ENCODE assay signal across 33 mouse cellular contexts in genomic region chr7:34221594-34222250, GRCm38 (mm10). TPM values are rescaled to one million over a fixed set of nuclear protein-coding genes. Genes with fewer than 3 reads are reported as not detected.
DNase-seq lines count a peak whose midpoint lies in the region; ATAC-seq and TF ChIP-seq lines count a peak whose summit lies in the region.
"Had no signal": no experiment of that assay in that cellular context is flagged by ENCODE, and none has a peak within 500 bp of the region (broad histone marks: within the 10 kb centered on the region; RNA-seq: fewer than 3 reads in every experiment).

No protein-coding gene starts in this region.

- H3K4me3 ChIP-seq in cerebellum, adult 2 months (replicated peaks; ENCODE audit: insufficient read depth, low read depth, low read length): no peak overlapping the region
- no peak overlapping the region for H3K4me3 ChIP-seq in liver, postnatal 0 days (ENCODE audit: low read depth, low read length)
- H3K4me3 ChIP-seq in forebrain, embryonic 10.5 days: no peak overlapping the region
- no peak overlapping the region for H3K4me3 ChIP-seq in intestine, embryonic 16.5 days (ENCODE audit: low read length)
- H3K4me3 ChIP-seq: embryonic facial prominence, embryonic 10.5 days; embryonic facial prominence, embryonic 13.5 days; erythroblast, embryonic 14.5 days; forebrain, embryonic 13.5 days; heart, adult 2 months; heart, embryonic 10.5 days; heart, embryonic 13.5 days had no signal

- no peak for TF ChIP-seq CTCF in cerebellum, adult 2 months (IDR thresholded peaks at IDR 0.05; ENCODE audit: borderline replicate concordance, insufficient read depth, low read depth, low read length)
- no peak for TF ChIP-seq CTCF in liver, postnatal 0 days (IDR thresholded peaks at IDR 0.05; ENCODE audit: low read depth)

- no peaks in the 10 kb centered on the region for H3K9me3 ChIP-seq in liver, postnatal 0 days (ENCODE audit: low read length)
- no peaks in the 10 kb centered on the region for H3K9me3 ChIP-seq in forebrain, embryonic 10.5 days
- H3K9me3 ChIP-seq in intestine, embryonic 16.5 days (ENCODE audit: control insufficient read depth, low read length): no peaks in the 10 kb centered on the region
- H3K9me3 ChIP-seq: embryonic facial prominence, embryonic 13.5 days; forebrain, embryonic 13.5 days; heart, embryonic 10.5 days; heart, embryonic 13.5 days had no signal

- DNase-seq in cerebellum, postnatal 10 days: peak; percentile 53 to 63
- no peak for DNase-seq in cerebellum, adult 2 months
- DNase-seq in liver, postnatal 0 days: no peak
- DNase-seq in liver (no peak), 416B (ENCODE audit: low read depth) (peak; percentile 59)
- no peak for DNase-seq in forebrain, embryonic 10.5 days (ENCODE audit: extremely low spot score, low spot score)
- DNase-seq: adrenal gland, adult 8-10 months; adrenal gland, postnatal 25 days; B cell, adult 2 months; cerebellum, adult 18-20 months; cerebellum, adult 9-11 months; gastrocnemius, postnatal 25 days; heart, adult 2 months; heart, postnatal 14 days; heart, postnatal 4 days had no signal

- no peak overlapping the region for H3K9ac ChIP-seq in liver, postnatal 0 days (replicated peaks)
- H3K9ac ChIP-seq in intestine, embryonic 16.5 days (ENCODE audit: low read depth, low read length): no peak overlapping the region
- H3K9ac ChIP-seq: embryonic facial prominence, embryonic 13.5 days; forebrain, embryonic 13.5 days; heart, embryonic 13.5 days; hindbrain, embryonic 14.5 days had no signal

- no peak for ATAC-seq in liver, postnatal 0 days
- peak; percentile 84 for ATAC-seq in granulocyte monocyte progenitor cell, adult 5-6 weeks (replicated peaks; ENCODE audit: poor library complexity, severe bottlenecking)
- ATAC-seq in intestine, embryonic 16.5 days: no peak
- ATAC-seq: forebrain, embryonic 13.5 days; forebrain, embryonic 16.5 days; hindbrain, postnatal 0 days; inflammation-experienced regulatory T-cells, adult 6 months; intestine, postnatal 0 days had no signal

- no peaks in the 10 kb centered on the region for H3K27me3 ChIP-seq in cerebellum, adult 2 months (ENCODE audit: control insufficient read depth, insufficient read depth, low read length)
- H3K27me3 ChIP-seq in liver, postnatal 0 days (ENCODE audit: insufficient read depth, low read length): no peaks in the 10 kb centered on the region
- H3K27me3 ChIP-seq in forebrain, embryonic 10.5 days (ENCODE audit: poor library complexity, severe bottlenecking): no peaks in the 10 kb centered on the region
- no peaks in the 10 kb centered on the region for H3K27me3 ChIP-seq in intestine, embryonic 16.5 days (replicated peaks; ENCODE audit: control insufficient read depth, insufficient read depth, low read length)
- H3K27me3 ChIP-seq: CH12.LX; embryonic facial prominence, embryonic 13.5 days; forebrain, embryonic 13.5 days; heart, embryonic 13.5 days had no signal

- H3K4me1 ChIP-seq in cerebellum, adult 2 months (ENCODE audit: control insufficient read depth, insufficient read depth, low read length): peaks cover 16% of the 10 kb centered on the region
- peaks cover 16% of the 10 kb centered on the region for H3K4me1 ChIP-seq in liver, postnatal 0 days (ENCODE audit: insufficient read depth)
- peaks cover 9% of the 10 kb centered on the region for H3K4me1 ChIP-seq in forebrain, embryonic 10.5 days
- peaks cover 10% of the 10 kb centered on the region for H3K4me1 ChIP-seq in intestine, embryonic 16.5 days (ENCODE audit: control insufficient read depth, insufficient read depth, low read length)
- H3K4me1 ChIP-seq: forebrain, embryonic 13.5 days had no signal

- TF ChIP-seq EP300 in liver, postnatal 0 days (IDR thresholded peaks at IDR 0.05; ENCODE audit: low read depth): no peak

- no peak overlapping the region for H3K4me2 ChIP-seq in liver, postnatal 0 days (ENCODE audit: low read depth, low read length)
- H3K4me2 ChIP-seq in intestine, embryonic 16.5 days (ENCODE audit: low read depth, low read length): no peak overlapping the region
- H3K4me2 ChIP-seq: embryonic facial prominence, embryonic 13.5 days; forebrain, embryonic 13.5 days; heart, embryonic 13.5 days; hindbrain, embryonic 14.5 days had no signal

- WGBS in cerebellum, adult 2 months: 56% methylated on average over 9 of the region's 9 CpGs
- 74% methylated on average over 9 of the region's 9 CpGs for WGBS in liver, postnatal 0 days (ENCODE audit: insufficient replicate concordance)
- 91% methylated on average over 9 of the region's 9 CpGs for WGBS in forebrain, embryonic 10.5 days
- 92% methylated on average over 9 of the region's 9 CpGs for WGBS in intestine, embryonic 16.5 days

- H3K27ac ChIP-seq in cerebellum, adult 2 months (ENCODE audit: insufficient read depth, low read length): no peak overlapping the region
- 0 out of 2 replicates have a peak overlapping the region, but pooled peaks have one; percentile 16 for H3K27ac ChIP-seq in liver, postnatal 0 days (ENCODE audit: low read depth)
- no peak overlapping the region for H3K27ac ChIP-seq in forebrain, embryonic 10.5 days
- H3K27ac ChIP-seq in intestine, embryonic 16.5 days (ENCODE audit: low read length): no peak overlapping the region
- H3K27ac ChIP-seq: embryonic facial prominence, embryonic 10.5 days; embryonic facial prominence, embryonic 13.5 days; forebrain, embryonic 13.5 days; heart, adult 2 months; heart, embryonic 10.5 days; heart, embryonic 13.5 days; hindbrain, embryonic 14.5 days; hindbrain, postnatal 0 days had no signal

- no peak for TF ChIP-seq POLR2A in cerebellum, adult 2 months (IDR thresholded peaks at IDR 0.05; ENCODE audit: borderline replicate concordance, insufficient read depth, low read length)

- H3K36me3 ChIP-seq in liver, postnatal 0 days (replicated peaks; ENCODE audit: insufficient read depth, low read length): peaks cover 77% of the 10 kb centered on the region
- peaks cover 100% of the 10 kb centered on the region for H3K36me3 ChIP-seq in forebrain, embryonic 10.5 days (replicated peaks)
- peaks cover 18% of the 10 kb centered on the region for H3K36me3 ChIP-seq in intestine, embryonic 16.5 days (ENCODE audit: control insufficient read depth, insufficient read depth, low read length)

RNA-seq across cellular contexts. Expression of gene Gpi1, which starts 8.4 kb away (rescaled TPM):
- 611 and 659 TPM in 2 replicates for polyA plus RNA-seq in cerebellum, adult 2 months (2012; rRNA removed)
- polyA plus RNA-seq in liver, postnatal 0 days (2015; fragmentation: Nextera tagmentation; extraction: Ambion mirVana): 173 and 218 TPM in 2 replicates
- total RNA-seq in granulocyte monocyte progenitor cell, adult 5-6 weeks (2014; fragmentation: Nextera tagmentation): 653 and 773 TPM in 2 replicates
- total RNA-seq in granulocyte monocyte progenitor cell, adult 5-6 weeks (2017): 606 and 815 TPM in 2 replicates
- polyA plus RNA-seq in forebrain, embryonic 10.5 days (2016; fragmentation: Nextera tagmentation; extraction: Ambion mirVana): 439 and 441 TPM in 2 replicates
- polyA plus RNA-seq in intestine, embryonic 16.5 days (2015; fragmentation: Nextera tagmentation; extraction: Ambion mirVana): 448 and 487 TPM in 2 replicates

RNA-seq across cellular contexts. Expression of gene Pdcd2l, which starts 25.3 kb away (rescaled TPM):
- 40.0 and 41.8 TPM in 2 replicates for polyA plus RNA-seq in cerebellum, adult 2 months (2012; rRNA removed)
- 14.2 and 17.2 TPM in 2 replicates for polyA plus RNA-seq in liver, postnatal 0 days (2015; fragmentation: Nextera tagmentation; extraction: Ambion mirVana)
- total RNA-seq in granulocyte monocyte progenitor cell, adult 5-6 weeks (2014; fragmentation: Nextera tagmentation): 32.8 and 40.4 TPM in 2 replicates
- 18.3 and 39.8 TPM in 2 replicates for total RNA-seq in granulocyte monocyte progenitor cell, adult 5-6 weeks (2017)
- 74.9 and 81.9 TPM in 2 replicates for polyA plus RNA-seq in forebrain, embryonic 10.5 days (2016; fragmentation: Nextera tagmentation; extraction: Ambion mirVana)
- polyA plus RNA-seq in intestine, embryonic 16.5 days (2015; fragmentation: Nextera tagmentation; extraction: Ambion mirVana): 50.6 and 63.3 TPM in 2 replicates

RNA-seq across cellular contexts. Expression of gene Gm6096, which starts 29.1 kb away (rescaled TPM):
- polyA plus RNA-seq in cerebellum, adult 2 months (2012; rRNA removed): not detected in 2 replicates
- polyA plus RNA-seq in liver, postnatal 0 days (2015; fragmentation: Nextera tagmentation; extraction: Ambion mirVana): not detected in 2 replicates
- total RNA-seq in granulocyte monocyte progenitor cell, adult 5-6 weeks (2014; fragmentation: Nextera tagmentation): not detected in 2 replicates
- total RNA-seq in granulocyte monocyte progenitor cell, adult 5-6 weeks (2017): not detected in 2 replicates
- polyA plus RNA-seq in forebrain, embryonic 10.5 days (2016; fragmentation: Nextera tagmentation; extraction: Ambion mirVana): not detected in 2 replicates
- not detected in 2 replicates for polyA plus RNA-seq in intestine, embryonic 16.5 days (2015; fragmentation: Nextera tagmentation; extraction: Ambion mirVana)
- total RNA-seq: adrenal gland, adult 8-10 months; adrenal gland, postnatal 25 days; CH12.LX; common myeloid progenitor, adult 5-6 weeks; gastrocnemius, adult 8-10 months; gastrocnemius, postnatal 25 days; heart, adult 2 months; heart, postnatal 14 days; heart, postnatal 4 days; hindbrain, postnatal 0 days; MEL had no signal
- polyA plus RNA-seq: embryonic facial prominence, embryonic 13.5 days; erythroblast, embryonic 14.5 days; forebrain, embryonic 13.5 days; gonadal fat pad, adult 2 months; heart, adult 2 months; heart, embryonic 10.5 days; hindbrain, postnatal 0 days; inflammation-experienced regulatory T-cells, adult 6 months; intestine, postnatal 0 days had no signal

RNA-seq across cellular contexts. Expression of gene Uba2, which starts 52.3 kb away (rescaled TPM):
- 106 and 110 TPM in 2 replicates for polyA plus RNA-seq in cerebellum, adult 2 months (2012; rRNA removed)
- polyA plus RNA-seq in liver, postnatal 0 days (2015; fragmentation: Nextera tagmentation; extraction: Ambion mirVana): 42.1 and 50.0 TPM in 2 replicates
- total RNA-seq in granulocyte monocyte progenitor cell, adult 5-6 weeks (2014; fragmentation: Nextera tagmentation): 150 and 160 TPM in 2 replicates
- 207 and 213 TPM in 2 replicates for total RNA-seq in granulocyte monocyte progenitor cell, adult 5-6 weeks (2017)
- 296 and 309 TPM in 2 replicates for polyA plus RNA-seq in forebrain, embryonic 10.5 days (2016; fragmentation: Nextera tagmentation; extraction: Ambion mirVana)
- polyA plus RNA-seq in intestine, embryonic 16.5 days (2015; fragmentation: Nextera tagmentation; extraction: Ambion mirVana): 126 and 144 TPM in 2 replicates

Comparison
In these comparisons a context has a peak if more than half of its experiments do, and no peak if none do; other contexts are left out.
1. DNase-seq: peak in cerebellum, postnatal 10 days (2 of 2) and 416B (single experiment); none in cerebellum, adult 2 months (0 of 2), liver, postnatal 0 days (single experiment), liver (single experiment) and forebrain, embryonic 10.5 days (single experiment).